8 mouse cellular contexts compared by ENCODE assay signal in genomic region chr5:21644891-21645438, GRCm38 (mm10). TPM values are rescaled to one million over a fixed set of nuclear protein-coding genes. Genes with fewer than 3 reads are reported as not detected.
DNase-seq lines count a peak whose midpoint lies in the region; ATAC-seq and TF ChIP-seq lines count a peak whose summit lies in the region.

No protein-coding gene starts in this region.

- no peak for DNase-seq in cerebellum, adult 11-12 months
- peak; percentile 65 for DNase-seq in thymus, adult 2 months
- DNase-seq in thymus, adult 18-20 months, result no peak
- no peak for DNase-seq in stomach, postnatal 0 days (ENCODE audit: low spot score)
- no peak for DNase-seq in layer of hippocampus, postnatal 14 days (ENCODE audit: low spot score in 2 of 2)
- no peak for DNase-seq in layer of hippocampus, postnatal 10 days (ENCODE audit: low spot score in 2 of 2)

- peaks cover 10% of the 10 kb centered on the region for H3K36me3 ChIP-seq in thymus, adult 2 months (ENCODE audit: control insufficient read depth, insufficient read depth, low read length)
- H3K36me3 ChIP-seq in liver, embryonic 12.5 days, result peaks cover 22% of the 10 kb centered on the region
- H3K36me3 ChIP-seq in stomach, postnatal 0 days (ENCODE audit: control insufficient read depth, insufficient read depth, low read length), result peaks cover 10% of the 10 kb centered on the region; the same call in 1 of the 2 replicates

- TF ChIP-seq CTCF in thymus, adult 2 months (IDR thresholded peaks at IDR 0.05; ENCODE audit: borderline replicate concordance, control insufficient read depth, extremely low read depth, insufficient read depth, low read length, poor library complexity), result no peak
- peak; percentile 39 for TF ChIP-seq CTCF in stomach, postnatal 0 days (IDR thresholded peaks at IDR 0.05; ENCODE audit: low read depth)

- TF ChIP-seq EP300 in stomach, postnatal 0 days (optimal IDR thresholded peaks at IDR 0.05), result no peak

- no peaks in the 10 kb centered on the region for H3K27me3 ChIP-seq in thymus, adult 2 months (ENCODE audit: control insufficient read depth, insufficient read depth, low read length)
- peaks cover 31% of the 10 kb centered on the region for H3K27me3 ChIP-seq in liver, embryonic 12.5 days (replicated peaks)
- no peaks in the 10 kb centered on the region for H3K27me3 ChIP-seq in stomach, postnatal 0 days (ENCODE audit: control insufficient read depth, insufficient read depth, low read length)

- ATAC-seq in cerebellum, adult (ENCODE audit: insufficient number of reproducible peaks, low FRiP score, low TSS enrichment), result 0 out of 2 replicates have a peak, but pooled peaks have one; percentile 1
- ATAC-seq in liver, embryonic 12.5 days, result no peak
- no peak for ATAC-seq in stomach, postnatal 0 days (ENCODE audit: low FRiP score, low TSS enrichment)

- H3K9me3 ChIP-seq in liver, embryonic 12.5 days (replicated peaks), result no peaks in the 10 kb centered on the region
- H3K9me3 ChIP-seq in stomach, postnatal 0 days (ENCODE audit: control insufficient read depth, low read length), result no peaks in the 10 kb centered on the region

- WGBS in thymus, adult 2 months, result 27% methylated on average over 14 of the region's 14 CpGs
- 13% methylated on average over 14 of the region's 14 CpGs for WGBS in liver, embryonic 12.5 days (ENCODE audit: insufficient replicate concordance)
- 17% methylated on average over 14 of the region's 14 CpGs for WGBS in stomach, postnatal 0 days

- peak overlapping the region; percentile 81 for H3K4me2 ChIP-seq in liver, embryonic 12.5 days
- peak overlapping the region; percentile 94 for H3K4me2 ChIP-seq in stomach, postnatal 0 days (replicated peaks; ENCODE audit: low read depth)

- H3K4me1 ChIP-seq in thymus, adult 2 months (replicated peaks; ENCODE audit: control insufficient read depth, insufficient read depth, low read length), result peaks cover 11% of the 10 kb centered on the region
- peaks cover 20% of the 10 kb centered on the region for H3K4me1 ChIP-seq in liver, embryonic 12.5 days
- H3K4me1 ChIP-seq in stomach, postnatal 0 days (replicated peaks; ENCODE audit: control insufficient read depth, insufficient read depth), result no peaks in the 10 kb centered on the region

- H3K27ac ChIP-seq in thymus, adult 2 months (ENCODE audit: control insufficient read depth, insufficient read depth, low read length), result no peak overlapping the region
- no peak overlapping the region for H3K27ac ChIP-seq in liver, embryonic 12.5 days
- H3K27ac ChIP-seq in stomach, postnatal 0 days (replicated peaks), result no peak overlapping the region

- peak overlapping the region; percentile 39 for H3K4me3 ChIP-seq in thymus, adult 2 months (ENCODE audit: control insufficient read depth, insufficient read depth, low read length)
- peak overlapping the region; percentile 79 for H3K4me3 ChIP-seq in liver, embryonic 12.5 days
- H3K4me3 ChIP-seq in stomach, postnatal 0 days (ENCODE audit: low read depth, low read length), result peak overlapping the region; percentile 31

- H3K9ac ChIP-seq in liver, embryonic 12.5 days, result no peak overlapping the region
- no peak overlapping the region for H3K9ac ChIP-seq in stomach, postnatal 0 days (ENCODE audit: low read length)

- TF ChIP-seq POLR2A in thymus, adult 2 months (IDR thresholded peaks at IDR 0.05; ENCODE audit: control insufficient read depth, extremely low read depth, insufficient read depth, low read length, poor library complexity), result no peak

RNA-seq across cellular contexts. Expression of gene Fbxl13, which starts 0.5 kb away (rescaled TPM):
- polyA plus RNA-seq in thymus, adult 2 months (2012; rRNA removed), result 0.09 and 0.12 TPM in 2 replicates
- 0.06 and 0.23 TPM in 2 replicates for polyA plus RNA-seq in liver, embryonic 12.5 days (2016; fragmentation: Nextera tagmentation; extraction: Ambion mirVana)
- 0.17 and 0.28 TPM in 2 replicates for polyA plus RNA-seq in stomach, postnatal 0 days (2015; fragmentation: Nextera tagmentation; extraction: Ambion mirVana)
- under 1 TPM; 0.17 to 0.41 TPM for total RNA-seq in layer of hippocampus, postnatal 14 days (2021)
- total RNA-seq in layer of hippocampus, postnatal 10 days (2021), result under 1 TPM; 0.36 to 0.78 TPM

RNA-seq across cellular contexts. Expression of gene Armc10, which starts 0.6 kb away (rescaled TPM):
- polyA plus RNA-seq in thymus, adult 2 months (2012; rRNA removed), result 44.6 and 56.0 TPM in 2 replicates
- polyA plus RNA-seq in liver, embryonic 12.5 days (2016; fragmentation: Nextera tagmentation; extraction: Ambion mirVana), result 10.6 and 11.8 TPM in 2 replicates
- polyA plus RNA-seq in stomach, postnatal 0 days (2015; fragmentation: Nextera tagmentation; extraction: Ambion mirVana), result 20.5 and 21.0 TPM in 2 replicates
- total RNA-seq in layer of hippocampus, postnatal 14 days (2021), result 10 to 100 TPM; 23.9 to 24.9 TPM
- total RNA-seq in layer of hippocampus, postnatal 10 days (2021), result 10 to 100 TPM; 25.9 to 32.5 TPM

RNA-seq across cellular contexts. Expression of gene Napepld, which starts 56.2 kb away (rescaled TPM):
- polyA plus RNA-seq in thymus, adult 2 months (2012; rRNA removed), result 1.4 and 1.5 TPM in 2 replicates
- polyA plus RNA-seq in liver, embryonic 12.5 days (2016; fragmentation: Nextera tagmentation; extraction: Ambion mirVana), result 1.6 and 2.1 TPM in 2 replicates
- 3.3 and 3.7 TPM in 2 replicates for polyA plus RNA-seq in stomach, postnatal 0 days (2015; fragmentation: Nextera tagmentation; extraction: Ambion mirVana)
- total RNA-seq in layer of hippocampus, postnatal 14 days (2021), result 10 to 100 TPM; 11.6 to 13.0 TPM
- total RNA-seq in layer of hippocampus, postnatal 10 days (2021), result 1 to 10 TPM; 6.6 to 7.1 TPM
